Mouse (Mus musculus) left cerebral cortex, postnatal 25 days (tissue): ENCODE results near the gene Ppp4r3a. TPM values are rescaled to one million over a fixed set of nuclear protein-coding genes. Genes with fewer than 3 reads are reported as not detected.
"Not testable (repeated sequence)": the region's sequence is repeated elsewhere in the genome, so short reads cannot be mapped to it uniquely, and the experiment has no call there.

Source experiments
- DNase-seq, 2 experiments: peaks; one replicate each; pipeline ENCODE4 v3.0.0; 2022; ENCODE audit warnings: low spot score in 2 of 2, mixed read lengths in 1 of 2
- intact Hi-C: fragments of 180-260 bp; cut with DNase I; formaldehyde crosslinking; loops from one replicate; pipeline ENCODE4 v1.15.1; 2025
- total RNA-seq, 2 experiments: library from RNA; stranded (reverse); gene quantifications; 2 replicates each; pipeline ENCODE4 v1.2.3; 2021

Gene Ppp4r3a
- total RNA-seq, 2 experiments from 2014 or later = 39.1 to 43.4 TPM

- intact Hi-C loops = no loop called here
These were observed 67.6 kb downstream of the Ppp4r3a start for GRCm38 (mm10) chr12:101015926-101016325.

DNA sequence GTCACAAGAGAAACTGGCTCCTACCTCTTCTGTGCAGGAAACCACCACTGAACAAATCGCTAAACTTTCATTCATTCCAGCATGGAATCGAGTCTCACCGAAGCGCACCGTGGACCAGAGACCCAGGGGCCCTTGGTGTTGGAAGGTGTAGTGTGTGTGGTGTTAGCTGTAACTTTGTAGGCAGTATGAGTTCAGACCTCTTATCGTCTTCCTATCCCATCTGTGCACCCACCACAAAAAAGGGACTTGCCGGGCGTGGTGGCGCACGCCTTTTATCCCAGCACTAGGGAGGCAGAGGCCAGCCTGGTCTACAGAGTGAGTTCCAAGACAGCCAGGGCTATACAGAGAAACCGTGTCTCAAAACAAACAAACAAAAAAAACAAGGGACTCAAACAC, 68.3 kb downstream of the Ppp4r3a start:
- intact Hi-C loops = no loop called here
- no peak for DNase-seq

More at GRCm38 (mm10) chr12:101015926-101016325, 67.6 kb downstream of the Ppp4r3a start:
- no peak for DNase-seq

- DNase-seq = no peak
- intact Hi-C loops = no loop called here
These were observed 68.8 kb downstream of the Ppp4r3a start for GRCm38 (mm10) chr12:101014549-101015164.

- intact Hi-C loops, DNase-seq: not testable (repeated sequence)
These were observed 69.8 kb downstream of the Ppp4r3a start for GRCm38 (mm10) chr12:101013668-101014067.

DNA sequence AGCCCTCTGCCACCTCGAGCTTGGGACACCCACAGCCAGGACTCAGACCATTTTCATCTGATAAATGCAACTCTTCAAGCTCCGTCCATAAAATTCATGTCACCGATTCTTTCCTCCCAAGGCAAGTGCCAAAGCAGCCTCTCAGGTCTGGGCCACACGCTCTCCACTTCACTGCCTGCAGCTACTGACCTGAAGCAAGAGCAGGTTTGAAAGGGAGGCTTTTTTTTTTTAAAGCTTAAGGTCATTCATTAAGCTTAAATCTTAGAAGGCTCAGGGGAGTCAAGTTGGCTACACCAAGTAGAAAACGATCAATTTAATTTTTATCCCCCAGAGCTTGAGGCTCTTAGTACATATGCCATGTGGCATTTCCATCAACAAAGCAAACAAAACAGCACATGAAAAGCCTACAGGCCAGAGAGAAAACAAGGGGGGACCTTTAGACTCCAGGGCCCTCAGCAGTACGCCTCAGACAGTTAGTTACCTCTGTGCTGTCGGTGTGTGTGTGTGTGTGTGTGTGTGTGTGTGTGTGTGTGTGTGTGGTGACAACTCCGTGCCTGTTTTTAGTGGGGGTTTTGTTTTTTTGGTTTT, 70.3 kb downstream of the Ppp4r3a start:
- intact Hi-C loops = no loop called here
- DNase-seq = no peak

DNA sequence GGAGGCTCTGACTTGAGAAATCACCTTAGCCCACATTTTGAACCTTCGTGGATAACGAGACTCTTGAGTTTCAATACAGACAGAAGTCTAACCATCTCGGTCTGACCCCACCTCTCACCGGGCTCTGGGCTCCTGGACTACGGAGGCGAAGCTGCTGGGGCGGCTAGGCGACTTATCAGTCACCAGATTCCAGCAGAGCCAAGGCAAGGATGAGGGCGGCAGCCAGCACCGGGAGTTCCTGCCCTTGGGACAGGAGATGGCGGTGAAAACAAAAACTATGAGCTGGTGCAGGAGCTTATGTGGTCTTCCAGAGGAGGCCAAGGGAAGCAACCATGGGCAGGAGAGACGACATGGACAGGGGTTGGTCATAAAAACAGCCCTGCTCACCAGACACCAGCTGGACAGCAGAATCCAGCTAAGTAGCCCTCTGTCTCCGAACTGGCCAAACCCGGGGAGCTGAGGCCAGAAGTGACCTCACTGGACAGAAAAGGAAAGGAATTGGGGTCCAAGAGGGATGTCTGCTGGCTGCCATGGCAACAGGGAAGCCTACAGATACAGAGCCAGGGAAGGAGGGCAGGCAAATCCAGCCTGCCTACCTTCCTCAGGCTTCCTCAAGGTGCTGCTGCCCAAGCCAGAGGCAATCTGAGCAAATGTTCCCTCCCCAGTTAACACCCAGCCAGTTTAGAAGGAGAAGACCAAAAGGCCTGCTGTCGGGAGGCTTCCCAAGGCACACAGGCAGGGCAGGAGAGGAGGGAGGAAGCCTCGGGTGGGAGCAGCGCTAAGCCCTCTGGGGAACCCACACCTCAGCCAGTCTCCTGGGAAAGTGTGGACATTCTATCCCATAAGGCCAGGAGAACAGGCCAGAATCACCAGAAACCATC, 71.1 kb downstream of the Ppp4r3a start:
- intact Hi-C loops = no loop called here
- DNase-seq = no peak

DNA sequence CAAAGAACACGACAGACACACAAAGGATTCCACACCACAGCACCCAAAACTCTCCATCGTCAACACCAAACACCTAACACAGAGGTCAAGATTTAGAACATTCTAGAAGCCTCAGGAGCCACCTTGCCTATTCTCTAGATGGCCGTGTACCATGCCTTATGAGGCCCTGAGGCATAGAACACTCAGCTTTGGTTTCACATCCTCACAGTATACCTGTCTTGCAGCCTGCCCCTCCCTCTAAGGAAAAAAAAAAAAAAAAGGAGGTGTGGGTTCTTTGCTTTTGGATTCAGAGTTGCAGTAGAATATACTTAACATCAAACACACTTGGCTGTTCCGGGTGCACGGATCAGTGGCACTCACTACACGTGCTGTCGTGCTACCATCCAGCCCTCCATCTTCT, 72.5 kb downstream of the Ppp4r3a start:
- no peak for DNase-seq
- intact Hi-C loops = no loop called here

- intact Hi-C loops = no loop called here
- DNase-seq = no peak
These were observed 73.2 kb downstream of the Ppp4r3a start for GRCm38 (mm10) chr12:101010148-101010920.

GRCm38 (mm10) chr12:101009225-101009624, 74.3 kb downstream of the Ppp4r3a start:
- intact Hi-C loops = no loop called here
- no peak for DNase-seq

DNA sequence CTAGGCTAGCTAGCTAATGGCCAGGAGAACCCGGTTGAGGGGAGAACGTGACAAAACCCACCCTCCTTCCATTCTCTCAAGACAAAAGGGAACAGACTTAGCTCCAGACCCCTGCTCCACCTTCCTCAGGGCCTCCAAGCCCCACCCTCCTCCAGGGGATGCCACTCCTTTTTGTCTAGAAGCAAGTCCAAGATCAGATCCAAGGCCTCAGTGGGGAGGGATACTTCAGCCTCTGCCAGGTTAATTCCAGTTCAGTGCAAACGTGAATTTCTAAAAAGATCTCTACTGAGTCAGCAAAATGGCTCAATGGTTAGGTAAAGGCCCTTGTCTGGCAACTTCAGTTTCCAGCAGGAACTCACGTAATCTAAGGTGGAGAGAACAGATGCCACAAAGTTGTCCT, 74.9 kb downstream of the Ppp4r3a start:
- DNase-seq = no peak
- intact Hi-C loops = no loop called here

DNA sequence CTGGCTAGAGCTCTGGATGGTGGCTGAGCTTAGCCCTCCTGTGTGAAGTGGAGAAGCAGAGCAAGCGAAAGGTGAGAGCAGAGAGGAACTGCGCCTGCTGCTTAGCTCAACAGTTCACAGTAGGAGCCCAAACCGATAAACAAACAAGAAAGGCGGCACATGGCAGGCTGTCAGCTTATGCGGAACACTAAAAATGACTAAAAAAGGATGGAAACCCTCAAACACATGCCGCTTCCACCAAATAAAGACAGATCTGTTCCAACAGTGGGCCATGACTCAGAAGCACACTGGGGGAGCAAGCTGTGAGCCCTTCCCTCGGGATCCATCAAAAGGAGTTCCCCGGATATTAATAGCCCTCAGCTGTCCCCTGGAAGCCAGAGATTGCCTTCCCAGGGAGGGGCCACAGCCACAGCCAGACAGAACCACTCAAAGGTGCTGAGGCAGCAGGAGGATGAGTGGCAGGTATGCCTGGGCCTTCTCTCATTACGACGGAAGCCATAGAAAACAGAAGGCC, 75.5 kb downstream of the Ppp4r3a start:
- intact Hi-C loops = no loop called here
- peak; percentile 64 to 90 for DNase-seq

DNA sequence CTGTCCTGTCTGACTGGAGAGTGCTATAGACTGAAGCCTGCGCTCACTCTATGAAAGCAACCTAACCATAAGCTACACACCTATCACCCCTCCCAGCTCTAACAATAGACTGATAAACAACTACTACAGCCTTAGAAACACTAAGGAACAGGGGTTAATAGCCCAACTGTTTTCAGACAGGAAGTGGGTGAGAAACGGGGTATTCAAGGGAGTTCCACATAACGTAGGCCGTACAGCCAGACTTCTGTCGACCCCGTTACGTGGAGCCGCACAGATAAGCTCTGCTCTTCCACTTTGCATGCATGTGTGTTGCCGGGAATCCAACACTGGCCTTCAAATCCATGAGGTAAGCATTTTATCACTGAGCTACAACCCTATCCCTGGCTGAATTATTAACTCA, 76.1 kb downstream of the Ppp4r3a start:
- no peak for DNase-seq
- intact Hi-C loops = no loop called here

GRCm38 (mm10) chr12:101005665-101006420, 77.7 kb downstream of the Ppp4r3a start:
- intact Hi-C loops = no loop called here
- no peak for DNase-seq

DNA sequence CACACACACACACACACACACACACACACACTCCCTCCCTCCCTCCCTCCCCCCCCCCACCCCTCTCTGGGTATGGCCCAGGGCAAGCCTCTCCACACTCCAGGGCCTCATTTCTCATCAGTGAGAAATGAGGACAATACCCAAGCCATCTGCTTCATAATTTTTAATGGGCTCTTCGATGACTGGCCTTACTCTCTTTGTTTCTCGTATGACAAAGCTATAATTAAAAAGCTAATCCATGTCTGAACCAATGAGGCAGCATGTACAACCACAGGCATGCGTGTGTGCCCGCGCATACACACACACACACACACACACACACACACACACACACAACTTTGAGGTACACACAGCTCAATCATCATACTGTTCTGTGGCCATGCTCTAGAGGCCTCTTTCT, 78.5 kb downstream of the Ppp4r3a start:
- no peak for DNase-seq
- intact Hi-C loops = no loop called here

GRCm38 (mm10) chr12:101002801-101003513, 80.5 kb downstream of the Ppp4r3a start:
- intact Hi-C loops = no loop called here

GRCm38 (mm10) chr12:100999061-100999954, 84.2 kb downstream of the Ppp4r3a start:
- DNase-seq = no peak
- intact Hi-C loops = no loop called here

More at GRCm38 (mm10) chr12:101002801-101003513, 80.5 kb downstream of the Ppp4r3a start:
- no peak for DNase-seq

GRCm38 (mm10) chr12:100998564-100998962, 84.9 kb downstream of the Ppp4r3a start:
- DNase-seq = no peak
- intact Hi-C loops = no loop called here
